Mouse (Mus musculus) cortical plate, adult 2 months (tissue): ENCODE measurements around the gene Itprid2. TPM values are rescaled to one million over a fixed set of nuclear protein-coding genes. Genes with fewer than 3 reads are reported as not detected.

Source experiments
- H3K27ac ChIP-seq: fragments of 200-500 bp; 2 replicates; pipeline ENCODE4 v1.5.1; 2012; ENCODE audit warnings: low read length, control low read depth, inconsistent platforms; ENCODE audit not compliant: insufficient read depth
- H3K4me1 ChIP-seq: fragments of 200-500 bp; 2 replicates; pipeline ENCODE4 v1.6.1; 2011; ENCODE audit warnings: low read length; ENCODE audit not compliant: control insufficient read depth, insufficient read depth
- H3K4me3 ChIP-seq: fragments of 200-500 bp; 2 replicates; pipeline ENCODE4 v1.5.1; 2011; ENCODE audit warnings: mild to moderate bottlenecking, low read length, control low read depth; ENCODE audit not compliant: insufficient read depth
- CTCF ChIP-seq: fragments of 200-500 bp; IDR thresholded peaks from 2 replicates; pipeline ENCODE4 v1.5.1; 2011; ENCODE audit warnings: mild to moderate bottlenecking, control low read depth, low read length; ENCODE audit not compliant: insufficient read depth; ENCODE audit errors: extremely low read depth
- POLR2A ChIP-seq: fragments of 200-500 bp; IDR thresholded peaks from 2 replicates; pipeline ENCODE4 v1.6.1; 2011; ENCODE audit warnings: mild to moderate bottlenecking, low read length, control low read depth; ENCODE audit not compliant: insufficient read depth; ENCODE audit errors: extremely low read depth
- polyA plus RNA-seq: library from polyadenylated mRNA; depleted of rRNA; stranded (reverse); fragments of >200 nt; gene quantifications from 2 replicates; pipeline ENCODE4 v1.2.3, GENCODE M21; 2012

Itprid2 gene
- polyA plus RNA-seq, 1 experiment: 14.4 TPM

GRCm38 (mm10) chr2:79664532-79665286 is 29.6 kb downstream of the Itprid2 start:
- no peak overlapping the region for H3K4me3 ChIP-seq
- no peak overlapping the region for H3K27ac ChIP-seq
- no peaks in the 10 kb centered on the region for H3K4me1 ChIP-seq
- TF ChIP-seq POLR2A (no peak), CTCF (no peak)

- H3K27ac ChIP-seq: no peak overlapping the region
- TF ChIP-seq POLR2A (no peak), CTCF (no peak)
- no peak overlapping the region for H3K4me3 ChIP-seq
- H3K4me1 ChIP-seq: no peaks in the 10 kb centered on the region
These were observed 30.3 kb downstream of the Itprid2 start for GRCm38 (mm10) chr2:79665492-79665891.

- no peaks in the 10 kb centered on the region for H3K4me1 ChIP-seq
- TF ChIP-seq CTCF (no peak), POLR2A (no peak)
- H3K4me3 ChIP-seq: no peak overlapping the region
- H3K27ac ChIP-seq: no peak overlapping the region
These were observed 40.1 kb downstream of the Itprid2 start for GRCm38 (mm10) chr2:79675266-79675665.

GRCm38 (mm10) chr2:79677663-79678257 is 42.6 kb downstream of the Itprid2 start:
- H3K4me3 ChIP-seq: no peak overlapping the region
- no peak overlapping the region for H3K27ac ChIP-seq
- TF ChIP-seq POLR2A: no peak
- TF ChIP-seq CTCF: no peak
- no peaks in the 10 kb centered on the region for H3K4me1 ChIP-seq

GRCm38 (mm10) chr2:79681672-79682071 is 46.5 kb downstream of the Itprid2 start:
- TF ChIP-seq CTCF (no peak), POLR2A (no peak)
- H3K4me3 ChIP-seq: no peak overlapping the region
- H3K27ac ChIP-seq: no peak overlapping the region
- peaks cover 2% of the 10 kb centered on the region; the same call in 1 of the 2 replicates for H3K4me1 ChIP-seq

- H3K27ac ChIP-seq: no peak overlapping the region
- no peak overlapping the region for H3K4me3 ChIP-seq
- TF ChIP-seq CTCF: no peak
- no peak for TF ChIP-seq POLR2A
- H3K4me1 ChIP-seq: peaks cover 2% of the 10 kb centered on the region; the same call in 1 of the 2 replicates
These were observed 48.1 kb downstream of the Itprid2 start for GRCm38 (mm10) chr2:79683258-79683657.

GRCm38 (mm10) chr2:79690838-79691237 is 55.7 kb downstream of the Itprid2 start:
- Histone ChIP-seq H3K27ac (no peak overlapping the region), H3K4me3 (no peak overlapping the region), H3K4me1 (no peaks in the 10 kb centered on the region)
- no peak for TF ChIP-seq CTCF
- no peak for TF ChIP-seq POLR2A

- no peak overlapping the region for H3K27ac ChIP-seq
- no peak for TF ChIP-seq POLR2A
- TF ChIP-seq CTCF: no peak
- no peak overlapping the region for H3K4me3 ChIP-seq
- no peaks in the 10 kb centered on the region for H3K4me1 ChIP-seq
These were observed 60.0 kb downstream of the Itprid2 start for GRCm38 (mm10) chr2:79695190-79695589.

- Histone ChIP-seq H3K4me3 (no peak overlapping the region), H3K4me1 (no peaks in the 10 kb centered on the region), H3K27ac (no peak overlapping the region)
- TF ChIP-seq CTCF (no peak), POLR2A (no peak)
These were observed 60.8 kb downstream of the Itprid2 start for GRCm38 (mm10) chr2:79695939-79696338.
